Mouse (Mus musculus): ENCODE data around the gene Slbp. TPM values are rescaled to one million over a fixed set of nuclear protein-coding genes. Genes with fewer than 3 reads are reported as not detected.

The Slbp gene
- total RNA-seq, 2 experiments from 2014 or later: 6.3 to 7.7 TPM

- no peak for TF ChIP-seq CTCF (IDR thresholded peaks at IDR 0.05)
- intact Hi-C loops (cut with DNase I): no loop called here
- Histone ChIP-seq H3K4me3 (no peak overlapping the region), H3K27ac (0 out of 2 replicates have a peak overlapping the region, but pooled peaks have one; percentile 0)
- no peak for DNase-seq
Observed at GRCm38 (mm10) chr5:33609226-33609625, 43.1 kb downstream of the Slbp start.

GRCm38 (mm10) chr5:33607434-33607833 lies 44.9 kb downstream of the Slbp start:
- Histone ChIP-seq H3K4me3 (no peak overlapping the region), H3K27ac (peak overlapping the region; percentile 91)
- no peak for DNase-seq
- intact Hi-C loops (cut with DNase I): no loop called here
- no peak for TF ChIP-seq CTCF (IDR thresholded peaks at IDR 0.05)

GRCm38 (mm10) chr5:33606631-33607030 lies 45.7 kb downstream of the Slbp start:
- no peak for TF ChIP-seq CTCF (IDR thresholded peaks at IDR 0.05)
- DNase-seq: peak; percentile 42
- Histone ChIP-seq H3K27ac (peak overlapping the region; percentile 91), H3K4me3 (no peak overlapping the region)
- intact Hi-C loops (cut with DNase I): no loop called here

GRCm38 (mm10) chr5:33605314-33605713 lies 47.1 kb downstream of the Slbp start:
- H3K4me3 ChIP-seq: peak overlapping the region; percentile 37
- no peak for TF ChIP-seq CTCF (IDR thresholded peaks at IDR 0.05)
- intact Hi-C loops (cut with DNase I): no loop called here
- peak; percentile 73 for DNase-seq
- peak overlapping the region; percentile 91 for H3K27ac ChIP-seq

GRCm38 (mm10) chr5:33593620-33594019 lies 58.8 kb downstream of the Slbp start:
- no peak overlapping the region for H3K4me3 ChIP-seq
- TF ChIP-seq CTCF (IDR thresholded peaks at IDR 0.05): peak; percentile 24; the same call in 1 of the 2 replicates
- no peak overlapping the region for H3K27ac ChIP-seq
- DNase-seq: no peak
- intact Hi-C loops (cut with DNase I): no loop called here

- no peak overlapping the region for H3K27ac ChIP-seq
- H3K4me3 ChIP-seq: no peak overlapping the region
- TF ChIP-seq CTCF (IDR thresholded peaks at IDR 0.05): peak; percentile 100; the same call in 1 of the 2 replicates
- peak; percentile 86 for DNase-seq
- intact Hi-C loops (cut with DNase I): loop anchor here (1.0 to 2.0 kb wide), 2 partner anchors 47 to 195 kb away; no protein-coding TSS in a partner anchor
Observed at GRCm38 (mm10) chr5:33589221-33589888, 63.0 kb downstream of the Slbp start.

GRCm38 (mm10) chr5:33588066-33588465 lies 64.3 kb downstream of the Slbp start:
- intact Hi-C loops (cut with DNase I): loop anchor here (2.0 kb wide), 1 partner anchor 45 kb away; no protein-coding TSS in a partner anchor
- Histone ChIP-seq H3K4me3 (no peak overlapping the region), H3K27ac (no peak overlapping the region)
- no peak for TF ChIP-seq CTCF (IDR thresholded peaks at IDR 0.05)
- DNase-seq: peak; percentile 8

GRCm38 (mm10) chr5:33587498-33588058 lies 64.8 kb downstream of the Slbp start:
- peak; percentile 13 for DNase-seq
- intact Hi-C loops (cut with DNase I): loop anchor here (2.0 kb wide), 1 partner anchor 45 kb away; no protein-coding TSS in a partner anchor
- H3K4me3 ChIP-seq: no peak overlapping the region
- no peak overlapping the region for H3K27ac ChIP-seq
- TF ChIP-seq CTCF (IDR thresholded peaks at IDR 0.05): no peak

Other genes starting within 250 kb of the Slbp start
- gene Nkx1-1, start 218.6 kb downstream of the Slbp start, total RNA-seq (2021): not detected
- 10 to 100 TPM; 59.4 to 68.6 TPM for gene Fam53a, start 22.9 kb downstream of the Slbp start, total RNA-seq (2021)
- under 1 TPM in 1 of 2 experiments, not detected in 1; 0.64 TPM for gene Gm9903, start 22.6 kb downstream of the Slbp start, total RNA-seq (2021)
- 1 to 10 TPM in 1 of 2 experiments, under 1 TPM in 1; 0.97 to 1.3 TPM for gene Tacc3, start 5.6 kb upstream of the Slbp start, total RNA-seq (2021)
- 10 to 100 TPM in 1 of 2 experiments, 1 to 10 TPM in 1; 9.0 to 11.7 TPM for gene Tmem129, start 5.8 kb upstream of the Slbp start, total RNA-seq (2021)
- 1 to 10 TPM; 3.0 to 7.6 TPM for gene Fgfr3, start 69.1 kb upstream of the Slbp start, total RNA-seq (2021)
- gene Letm1, start 130.2 kb upstream of the Slbp start, total RNA-seq (2021): 10 to 100 TPM; 70.4 to 95.2 TPM
- gene Nsd2, start 168.2 kb upstream of the Slbp start, total RNA-seq (2021): 10 to 100 TPM in 1 of 2 experiments, 1 to 10 TPM in 1; 9.7 to 10.6 TPM